Mouse (Mus musculus) liver, adult 2 months (tissue): ENCODE data around the gene Nucb2. TPM values are rescaled to one million over a fixed set of nuclear protein-coding genes. Genes with fewer than 3 reads are reported as not detected.
A peak's percentile ranks its signal among the peaks of the same experiment; 100 is the strongest.

Experiments used
- DNase-seq: peaks from one replicate; pipeline ENCODE4 v3.0.0-alpha.2; 2011; ENCODE audit warnings: low read depth, low spot score; ENCODE audit errors: extremely low read depth
- H3K27ac ChIP-seq: fragments of 200-500 bp; replicated peaks from 2 replicates; pipeline ENCODE4 v1.5.1; 2012; ENCODE audit warnings: low read depth, mild to moderate bottlenecking, control low read depth, inconsistent platforms, low read length; ENCODE audit not compliant: insufficient read depth
- H3K27me3 ChIP-seq: fragments of 200-500 bp; 2 replicates; pipeline ENCODE4 v1.6.1; 2012; ENCODE audit warnings: mild to moderate bottlenecking, moderate library complexity, low read length, inconsistent platforms; ENCODE audit not compliant: control insufficient read depth, insufficient read depth
- H3K36me3 ChIP-seq: fragments of 200-500 bp; 2 replicates; pipeline ENCODE4 v1.6.1; 2012; ENCODE audit warnings: low read length, inconsistent platforms; ENCODE audit not compliant: control insufficient read depth, insufficient read depth
- H3K4me1 ChIP-seq: fragments of 200-500 bp; 2 replicates; pipeline ENCODE4 v1.6.1; 2011; ENCODE audit warnings: low read length; ENCODE audit not compliant: control insufficient read depth, insufficient read depth
- H3K4me3 ChIP-seq: fragments of 200-500 bp; 2 replicates; pipeline ENCODE4 v1.5.1; 2011; ENCODE audit warnings: low read depth, mild to moderate bottlenecking, control low read depth, low read length, moderate library complexity; ENCODE audit not compliant: insufficient read depth
- H3K79me2 ChIP-seq: fragments of 200-500 bp; 2 replicates; pipeline ENCODE4 v1.6.1; 2012; ENCODE audit warnings: inconsistent platforms, mild to moderate bottlenecking, low read length, moderate library complexity; ENCODE audit not compliant: control insufficient read depth, insufficient read depth
- H3K9ac ChIP-seq: fragments of 200-500 bp; 2 replicates; pipeline ENCODE4 v1.6.1; 2012; ENCODE audit warnings: low read depth, mild to moderate bottlenecking, control low read depth, inconsistent platforms, low read length
- CTCF ChIP-seq: fragments of 200-500 bp; IDR thresholded peaks from 2 replicates; pipeline ENCODE4 v1.5.1; 2011; ENCODE audit warnings: low read depth, low read length, control low read depth
- POLR2A ChIP-seq: fragments of 200-500 bp; IDR thresholded peaks from 2 replicates; pipeline ENCODE4 v1.6.1; 2011; ENCODE audit warnings: low read length, control low read depth; ENCODE audit not compliant: insufficient read depth; ENCODE audit errors: extremely low read depth
- WGBS: fragments of 180-500 bp; shearing (Covaris S2); methylation state at CpG from one replicate; pipeline ENCODE4 v1.1.7; 2018; 5-methylcytosine and 5-hydroxymethylcytosine counted together
- polyA plus RNA-seq: library from polyadenylated mRNA; depleted of rRNA; stranded (reverse); fragments of >200 nt; gene quantifications from 2 replicates; pipeline ENCODE4 v1.2.3, GENCODE M21; 2012; rRNA removed
- total RNA-seq: library from RNA; depleted of rRNA; stranded (reverse); fragments of >200 nt; gene quantifications from 2 replicates; pipeline ENCODE4 v1.2.3, GENCODE M21; 2014; rRNA removed

Nucb2 gene
- total RNA-seq, result 4.7 and 5.5 TPM in 2 replicates
- polyA plus RNA-seq, result 0.36 and 0.65 TPM in 2 replicates

DNA sequence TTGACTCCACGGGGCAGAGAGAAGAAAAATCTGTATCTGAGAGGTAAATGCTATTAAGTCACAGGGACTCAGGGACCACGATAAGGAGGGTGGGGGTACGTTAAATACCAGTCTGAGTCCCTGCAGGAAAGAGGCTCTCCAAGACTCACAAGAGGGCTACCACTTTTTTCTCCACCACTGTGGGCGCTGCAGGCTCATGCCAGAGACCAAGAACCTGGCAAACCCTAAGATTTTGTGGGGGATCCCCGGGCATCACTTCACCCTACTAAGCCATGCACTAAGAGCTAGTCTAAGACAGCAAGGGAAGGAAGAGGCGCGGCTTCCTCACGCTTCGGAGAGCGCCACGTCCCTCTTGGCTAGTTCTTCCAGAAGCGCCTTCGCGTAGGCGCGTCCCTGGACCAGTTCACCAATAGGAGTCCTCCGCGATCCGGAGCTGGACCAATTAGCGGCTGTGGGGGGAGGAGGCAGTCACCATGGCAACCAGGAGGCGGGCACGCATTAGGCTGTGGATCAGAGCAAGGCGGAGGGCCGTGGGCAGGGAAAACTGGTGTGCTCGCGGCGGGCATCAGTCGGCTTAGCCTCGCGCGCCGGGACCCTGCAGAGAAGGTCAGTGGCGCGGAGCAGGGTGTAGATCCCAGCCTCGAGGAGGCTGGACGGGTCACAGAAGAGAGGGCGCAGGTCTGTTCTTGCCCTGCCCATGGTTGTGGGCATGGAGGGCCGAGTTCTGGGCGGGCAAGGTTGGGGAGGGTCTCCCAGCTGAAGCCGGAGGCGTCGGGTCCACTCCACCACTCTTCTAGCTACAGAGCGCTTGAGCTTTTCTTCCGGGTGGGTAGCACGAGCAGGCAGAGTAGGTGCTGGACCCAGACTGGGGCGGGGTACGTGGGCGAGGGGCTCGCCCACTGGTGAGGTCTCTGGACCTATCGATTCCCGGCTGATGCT lies at the start of gene Nucb2:
TSS of gene Nucb2 (plus strand) at position 491 of the 939 bp plus-strand sequence.
- Histone ChIP-seq H3K27ac (no peak within 1 kb of the TSS), H3K4me1 (no peaks in the 10 kb centered on the region; the same call in 1 of the 2 replicates), H3K9ac (peak within 1 kb of the TSS; percentile 61), H3K4me3 (peak within 1 kb of the TSS; percentile 76), H3K36me3 (no peaks in the 10 kb centered on the region), H3K27me3 (peaks cover 3% of the 10 kb centered on the region; the same call in 1 of the 2 replicates), H3K79me2 (no peaks in the 10 kb centered on the region)
- TF ChIP-seq POLR2A (0 out of 2 replicates have a peak, but pooled peaks have one; percentile 13), CTCF (no peak)
- 1% methylated on average over 51 of the region's 51 CpGs for WGBS
- DNase-seq, result peak; percentile 88

GRCm38 (mm10) chr7:116456964-116457363 lies 47.2 kb upstream of the Nucb2 start:
- no peaks in the 10 kb centered on the region for H3K27me3 ChIP-seq
- H3K79me2 ChIP-seq, result no peaks in the 10 kb centered on the region
- 74% methylated on average over 4 of the region's 4 CpGs for WGBS
- no peaks in the 10 kb centered on the region for H3K36me3 ChIP-seq
- DNase-seq, result no peak
- H3K27ac ChIP-seq, result no peak overlapping the region
- TF ChIP-seq POLR2A, result no peak
- no peak for TF ChIP-seq CTCF
- H3K4me1 ChIP-seq, result no peaks in the 10 kb centered on the region
- H3K9ac ChIP-seq, result no peak overlapping the region
- no peak overlapping the region for H3K4me3 ChIP-seq

- no peak for DNase-seq
These were observed 46.8 kb upstream of the Nucb2 start for GRCm38 (mm10) chr7:116457391-116457790.

GRCm38 (mm10) chr7:116458985-116459441 lies 45.2 kb upstream of the Nucb2 start:
- Histone ChIP-seq H3K27ac (no peak overlapping the region), H3K79me2 (no peaks in the 10 kb centered on the region), H3K4me3 (no peak overlapping the region), H3K9ac (no peak overlapping the region), H3K4me1 (no peaks in the 10 kb centered on the region), H3K36me3 (no peaks in the 10 kb centered on the region), H3K27me3 (no peaks in the 10 kb centered on the region)
- WGBS, result 17% methylated on average over 3 of the region's 3 CpGs
- peak; percentile 30 for DNase-seq
- TF ChIP-seq CTCF (peak; percentile 39; the same call in 1 of the 2 replicates), POLR2A (no peak)

More at GRCm38 (mm10) chr7:116457391-116457790, 46.8 kb upstream of the Nucb2 start:
- no peaks in the 10 kb centered on the region for H3K4me1 ChIP-seq
- no peak overlapping the region for H3K4me3 ChIP-seq
- WGBS, result 71% methylated on average over 6 of the region's 6 CpGs
- TF ChIP-seq CTCF (no peak), POLR2A (no peak)
- H3K27ac ChIP-seq, result no peak overlapping the region
- H3K79me2 ChIP-seq, result no peaks in the 10 kb centered on the region
- H3K27me3 ChIP-seq, result no peaks in the 10 kb centered on the region
- H3K36me3 ChIP-seq, result no peaks in the 10 kb centered on the region
- no peak overlapping the region for H3K9ac ChIP-seq

DNA sequence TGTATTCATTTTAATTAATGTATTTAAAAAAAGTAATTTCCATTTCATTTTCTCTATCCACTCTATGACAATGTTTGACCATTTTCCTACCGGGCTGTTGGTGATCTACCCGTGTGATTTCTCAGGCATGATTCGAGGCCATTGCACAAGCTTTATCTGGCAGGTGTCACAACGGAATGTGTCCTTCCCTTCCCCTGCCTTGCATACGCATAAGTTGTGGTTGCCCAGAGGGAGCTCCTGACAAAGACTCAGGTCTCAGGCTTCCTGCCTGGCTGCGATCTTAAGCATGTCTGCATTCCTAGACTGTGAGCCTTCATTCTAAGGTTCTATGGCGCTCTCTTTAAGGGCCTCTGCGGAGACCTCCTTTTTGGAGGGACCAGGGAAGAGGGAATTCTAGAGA lies 42.1 kb upstream of the Nucb2 start:
- TF ChIP-seq POLR2A (no peak), CTCF (no peak)
- no peak overlapping the region for H3K27ac ChIP-seq
- no peaks in the 10 kb centered on the region for H3K27me3 ChIP-seq

DNA sequence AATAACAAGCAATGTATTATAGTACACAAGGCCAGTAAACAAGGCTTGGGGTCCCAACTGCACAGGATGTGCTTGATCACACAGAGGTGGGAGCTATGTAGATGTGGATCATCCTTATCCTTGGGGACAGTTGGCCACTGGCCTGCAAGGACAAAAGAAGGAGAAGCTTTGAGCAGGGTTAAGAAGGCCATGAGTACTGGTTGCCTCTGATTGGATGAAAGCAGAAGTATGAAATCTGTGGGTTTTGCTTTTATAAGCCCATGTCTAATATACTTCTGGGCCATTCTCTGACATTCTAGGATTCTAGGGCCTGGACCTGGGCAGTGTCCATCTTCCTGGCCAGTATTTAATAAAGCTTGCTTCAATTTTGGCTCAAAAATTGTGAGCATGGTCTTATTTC lies 28.3 kb upstream of the Nucb2 start:
- Histone ChIP-seq H3K4me3 (no peak overlapping the region), H3K27ac (no peak overlapping the region)

More for the DNA sequence above, 42.1 kb upstream of the Nucb2 start:
- no peak for DNase-seq
- Histone ChIP-seq H3K4me1 (no peaks in the 10 kb centered on the region), H3K36me3 (no peaks in the 10 kb centered on the region), H3K79me2 (no peaks in the 10 kb centered on the region), H3K9ac (no peak overlapping the region), H3K4me3 (no peak overlapping the region)
- WGBS, result 48% methylated on average over 8 of the region's 8 CpGs

More for the DNA sequence above, 28.3 kb upstream of the Nucb2 start:
- Histone ChIP-seq H3K4me1 (no peaks in the 10 kb centered on the region), H3K36me3 (no peaks in the 10 kb centered on the region), H3K79me2 (no peaks in the 10 kb centered on the region), H3K9ac (no peak overlapping the region), H3K27me3 (no peaks in the 10 kb centered on the region)
- no peak for DNase-seq
- no peak for TF ChIP-seq POLR2A
- no peak for TF ChIP-seq CTCF
